Mouse (Mus musculus): ENCODE results near the gene Adamts14. TPM values are rescaled to one million over a fixed set of nuclear protein-coding genes. Genes with fewer than 3 reads are reported as not detected.

The Adamts14 gene
- polyA plus RNA-seq, 1 experiment from 2014 or later = 0.13 TPM

DNA sequence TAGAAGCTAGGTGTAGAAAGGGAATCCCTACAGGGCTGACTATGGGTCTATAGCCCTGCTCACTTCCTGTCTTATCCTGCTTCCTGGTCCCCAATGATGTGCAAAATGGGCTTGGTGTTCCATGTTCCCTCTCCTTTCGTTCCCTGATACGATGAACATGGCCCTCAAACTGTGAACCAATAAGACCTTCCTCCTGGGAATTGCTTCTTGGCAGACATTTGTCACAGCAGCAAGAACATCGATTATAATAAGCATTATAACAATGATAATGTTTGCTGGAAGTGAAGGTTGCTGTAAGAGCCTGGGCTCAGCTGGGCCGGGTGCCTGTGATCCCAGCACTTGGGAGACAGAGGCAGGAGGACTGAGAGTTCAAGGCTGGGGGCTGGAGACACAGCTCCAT lies 11.1 kb upstream of the Adamts14 start:
- no peak overlapping the region for H3K4me2 ChIP-seq (ENCODE audit: low read length)
- H3K9ac ChIP-seq (ENCODE audit: low read length) = no peak overlapping the region
- no peaks in the 10 kb centered on the region for H3K9me3 ChIP-seq (replicated peaks; ENCODE audit: control insufficient read depth, low read length)
- no peaks in the 10 kb centered on the region for H3K36me3 ChIP-seq (ENCODE audit: control insufficient read depth, insufficient read depth, low read length)
- 93% methylated on average over 4 of the region's 4 CpGs for WGBS
- H3K4me1 ChIP-seq (ENCODE audit: control insufficient read depth, insufficient read depth, low read length) = no peaks in the 10 kb centered on the region
- H3K4me3 ChIP-seq (ENCODE audit: low read depth, low read length) = no peak overlapping the region
- no peak overlapping the region for H3K27ac ChIP-seq (ENCODE audit: low read depth, low read length)
- DNase-seq (ENCODE audit: low spot score) (no peak), ATAC-seq (no peak)
- H3K27me3 ChIP-seq (replicated peaks; ENCODE audit: control insufficient read depth, insufficient read depth, low read length) = no peaks in the 10 kb centered on the region

- Histone ChIP-seq H3K27ac (ENCODE audit: low read depth, low read length) (no peak overlapping the region), H3K9ac (ENCODE audit: low read length) (no peak overlapping the region), H3K4me1 (ENCODE audit: control insufficient read depth, insufficient read depth, low read length) (no peaks in the 10 kb centered on the region), H3K4me2 (ENCODE audit: low read length) (no peak overlapping the region), H3K4me3 (ENCODE audit: low read depth, low read length) (no peak overlapping the region), H3K36me3 (ENCODE audit: control insufficient read depth, insufficient read depth, low read length) (no peaks in the 10 kb centered on the region), H3K9me3 (replicated peaks; ENCODE audit: control insufficient read depth, low read length) (no peaks in the 10 kb centered on the region), H3K27me3 (replicated peaks; ENCODE audit: control insufficient read depth, insufficient read depth, low read length) (no peaks in the 10 kb centered on the region)
- WGBS = 88% methylated on average over 5 of the region's 5 CpGs
- ATAC-seq (no peak), DNase-seq (ENCODE audit: low spot score) (no peak)
Observed at GRCm38 (mm10) chr10:61281115-61281514, 7.9 kb upstream of the Adamts14 start.

GRCm38 (mm10) chr10:61277918-61278674 lies 4.9 kb upstream of the Adamts14 start:
- no peak for DNase-seq (ENCODE audit: low spot score)

GRCm38 (mm10) chr10:61277051-61277450 lies 3.8 kb upstream of the Adamts14 start:
- Histone ChIP-seq H3K4me3 (ENCODE audit: low read depth, low read length) (no peak overlapping the region), H3K9ac (ENCODE audit: low read length) (no peak overlapping the region), H3K4me2 (ENCODE audit: low read length) (no peak overlapping the region), H3K36me3 (ENCODE audit: control insufficient read depth, insufficient read depth, low read length) (no peaks in the 10 kb centered on the region), H3K27ac (ENCODE audit: low read depth, low read length) (no peak overlapping the region), H3K9me3 (replicated peaks; ENCODE audit: control insufficient read depth, low read length) (no peaks in the 10 kb centered on the region), H3K27me3 (replicated peaks; ENCODE audit: control insufficient read depth, insufficient read depth, low read length) (no peaks in the 10 kb centered on the region), H3K4me1 (ENCODE audit: control insufficient read depth, insufficient read depth, low read length) (0 out of 2 replicates have a peak, but pooled peaks cover 3% of the 10 kb centered on the region)
- DNase-seq (ENCODE audit: low spot score) = no peak
- ATAC-seq = no peak
- 91% methylated on average over 6 of the region's 6 CpGs for WGBS

More at GRCm38 (mm10) chr10:61277918-61278674, 4.9 kb upstream of the Adamts14 start:
- Histone ChIP-seq H3K9ac (ENCODE audit: low read length) (no peak overlapping the region), H3K36me3 (ENCODE audit: control insufficient read depth, insufficient read depth, low read length) (no peaks in the 10 kb centered on the region), H3K9me3 (replicated peaks; ENCODE audit: control insufficient read depth, low read length) (no peaks in the 10 kb centered on the region), H3K4me3 (ENCODE audit: low read depth, low read length) (no peak overlapping the region), H3K27me3 (replicated peaks; ENCODE audit: control insufficient read depth, insufficient read depth, low read length) (no peaks in the 10 kb centered on the region), H3K27ac (ENCODE audit: low read depth, low read length) (no peak overlapping the region), H3K4me1 (ENCODE audit: control insufficient read depth, insufficient read depth, low read length) (no peaks in the 10 kb centered on the region), H3K4me2 (ENCODE audit: low read length) (no peak overlapping the region)
- WGBS = 77% methylated on average over 14 of the region's 14 CpGs
- ATAC-seq = no peak

DNA sequence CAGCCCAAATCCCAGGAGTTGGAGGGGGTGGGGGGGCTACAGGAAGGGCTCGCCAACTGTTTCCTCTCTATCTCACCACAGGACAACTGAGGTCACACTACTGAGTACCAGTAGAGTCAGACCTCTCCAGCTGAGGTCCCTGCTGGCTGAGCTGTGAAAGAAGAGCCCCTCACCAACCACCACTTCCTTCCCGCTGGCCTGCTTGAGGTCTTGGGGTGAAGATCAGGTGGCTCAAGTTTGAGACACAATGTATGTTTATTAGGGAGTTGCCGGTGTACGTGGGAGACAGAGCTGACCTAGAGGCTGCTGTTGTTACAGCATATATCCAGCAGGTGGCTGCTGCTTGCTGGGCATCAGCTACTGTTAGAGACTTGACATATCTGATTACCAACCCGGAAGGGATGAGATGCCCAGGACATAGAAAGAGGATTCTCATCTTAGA lies 2.5 kb upstream of the Adamts14 start:
- WGBS = 3% methylated on average over 5 of the region's 5 CpGs

DNA sequence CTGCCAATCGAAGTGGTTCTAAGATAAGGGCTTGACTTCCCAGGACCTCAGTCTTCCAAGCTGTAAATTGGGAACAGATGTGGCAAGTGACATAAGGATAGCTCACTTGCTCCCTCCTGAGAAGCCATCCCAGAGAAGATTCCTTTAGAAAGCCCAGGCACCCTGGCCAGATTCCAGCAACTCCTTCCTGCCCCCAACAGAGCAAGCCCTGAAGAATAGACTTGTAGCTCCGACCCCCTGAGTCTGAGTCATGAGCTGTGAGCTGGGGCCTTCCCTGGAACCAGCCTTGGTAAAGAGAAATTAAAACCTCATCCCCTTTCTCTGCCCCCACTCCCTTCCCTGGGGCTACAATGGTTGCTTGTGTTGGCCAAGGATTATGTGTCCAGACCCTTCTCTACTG lies 1.3 kb upstream of the Adamts14 start:
- 54% methylated on average over 2 of the region's 2 CpGs for WGBS
- Histone ChIP-seq H3K4me3 (ENCODE audit: low read depth, low read length) (no peak overlapping the region), H3K9me3 (replicated peaks; ENCODE audit: control insufficient read depth, low read length) (no peaks in the 10 kb centered on the region), H3K27me3 (replicated peaks; ENCODE audit: control insufficient read depth, insufficient read depth, low read length) (no peaks in the 10 kb centered on the region), H3K9ac (ENCODE audit: low read length) (no peak overlapping the region), H3K4me2 (ENCODE audit: low read length) (no peak overlapping the region), H3K36me3 (ENCODE audit: control insufficient read depth, insufficient read depth, low read length) (no peaks in the 10 kb centered on the region), H3K27ac (ENCODE audit: low read depth, low read length) (no peak overlapping the region), H3K4me1 (ENCODE audit: control insufficient read depth, insufficient read depth, low read length) (0 out of 2 replicates have a peak, but pooled peaks cover 3% of the 10 kb centered on the region)
- DNase-seq (ENCODE audit: low spot score) = no peak
- no peak for ATAC-seq

More for the DNA sequence above, 2.5 kb upstream of the Adamts14 start:
- H3K27me3 ChIP-seq (replicated peaks; ENCODE audit: control insufficient read depth, insufficient read depth, low read length) = no peaks in the 10 kb centered on the region
- H3K27ac ChIP-seq (ENCODE audit: low read depth, low read length) = no peak overlapping the region
- no peak overlapping the region for H3K9ac ChIP-seq (ENCODE audit: low read length)
- no peak overlapping the region for H3K4me3 ChIP-seq (ENCODE audit: low read depth, low read length)
- no peaks in the 10 kb centered on the region for H3K9me3 ChIP-seq (replicated peaks; ENCODE audit: control insufficient read depth, low read length)
- H3K4me2 ChIP-seq (ENCODE audit: low read length) = no peak overlapping the region
- 0 out of 2 replicates have a peak, but pooled peaks cover 3% of the 10 kb centered on the region for H3K4me1 ChIP-seq (ENCODE audit: control insufficient read depth, insufficient read depth, low read length)
- peak; percentile 49; the same call in 1 of the 2 replicates for ATAC-seq
- DNase-seq (ENCODE audit: low spot score) = peak; percentile 69
- no peaks in the 10 kb centered on the region for H3K36me3 ChIP-seq (ENCODE audit: control insufficient read depth, insufficient read depth, low read length)

DNA sequence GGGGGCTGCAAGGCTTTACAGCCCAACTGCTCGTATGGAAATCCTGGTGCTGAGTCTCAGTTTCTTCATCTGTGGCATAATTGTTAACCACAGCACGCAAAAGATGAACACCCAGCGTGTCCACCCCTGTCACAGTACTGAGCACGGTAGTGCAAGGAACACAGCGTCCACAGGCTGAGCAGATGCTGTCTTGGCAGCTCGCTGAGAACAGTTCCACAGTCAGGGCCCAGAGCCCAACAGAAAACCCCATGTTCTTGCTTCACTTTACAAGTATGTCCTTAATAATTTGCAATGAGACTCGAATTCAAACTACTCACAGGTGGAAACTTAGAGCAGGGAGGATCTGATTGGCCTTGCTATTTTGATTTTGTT lies 592 bp upstream of the Adamts14 start:
- ATAC-seq = 0 out of 2 replicates have a peak, but pooled peaks have one; percentile 38
- 42% methylated on average over 7 of the region's 7 CpGs for WGBS
- Histone ChIP-seq H3K4me1 (ENCODE audit: control insufficient read depth, insufficient read depth, low read length) (0 out of 2 replicates have a peak, but pooled peaks cover 3% of the 10 kb centered on the region), H3K4me3 (ENCODE audit: low read depth, low read length) (peak overlapping the region; percentile 48), H3K9me3 (replicated peaks; ENCODE audit: control insufficient read depth, low read length) (no peaks in the 10 kb centered on the region), H3K4me2 (ENCODE audit: low read length) (peak overlapping the region; percentile 94), H3K36me3 (ENCODE audit: control insufficient read depth, insufficient read depth, low read length) (no peaks in the 10 kb centered on the region), H3K9ac (ENCODE audit: low read length) (peak overlapping the region; percentile 64), H3K27me3 (replicated peaks; ENCODE audit: control insufficient read depth, insufficient read depth, low read length) (no peaks in the 10 kb centered on the region), H3K27ac (ENCODE audit: low read depth, low read length) (no peak overlapping the region)
- no peak for DNase-seq (ENCODE audit: low spot score)

GRCm38 (mm10) chr10:61272631-61273030 lies 607 bp downstream of the Adamts14 start:
- Histone ChIP-seq H3K4me2 (ENCODE audit: low read length) (peak overlapping the region; percentile 94), H3K27me3 (replicated peaks; ENCODE audit: control insufficient read depth, insufficient read depth, low read length) (no peaks in the 10 kb centered on the region), H3K4me3 (ENCODE audit: low read depth, low read length) (peak overlapping the region; percentile 48), H3K27ac (ENCODE audit: low read depth, low read length) (no peak overlapping the region), H3K36me3 (ENCODE audit: control insufficient read depth, insufficient read depth, low read length) (no peaks in the 10 kb centered on the region), H3K9me3 (replicated peaks; ENCODE audit: control insufficient read depth, low read length) (no peaks in the 10 kb centered on the region), H3K9ac (ENCODE audit: low read length) (peak overlapping the region; percentile 64), H3K4me1 (ENCODE audit: control insufficient read depth, insufficient read depth, low read length) (0 out of 2 replicates have a peak, but pooled peaks cover 3% of the 10 kb centered on the region)
- DNase-seq (ENCODE audit: low spot score) = no peak
- WGBS = 36% methylated on average over 5 of the region's 5 CpGs
- ATAC-seq = no peak

DNA sequence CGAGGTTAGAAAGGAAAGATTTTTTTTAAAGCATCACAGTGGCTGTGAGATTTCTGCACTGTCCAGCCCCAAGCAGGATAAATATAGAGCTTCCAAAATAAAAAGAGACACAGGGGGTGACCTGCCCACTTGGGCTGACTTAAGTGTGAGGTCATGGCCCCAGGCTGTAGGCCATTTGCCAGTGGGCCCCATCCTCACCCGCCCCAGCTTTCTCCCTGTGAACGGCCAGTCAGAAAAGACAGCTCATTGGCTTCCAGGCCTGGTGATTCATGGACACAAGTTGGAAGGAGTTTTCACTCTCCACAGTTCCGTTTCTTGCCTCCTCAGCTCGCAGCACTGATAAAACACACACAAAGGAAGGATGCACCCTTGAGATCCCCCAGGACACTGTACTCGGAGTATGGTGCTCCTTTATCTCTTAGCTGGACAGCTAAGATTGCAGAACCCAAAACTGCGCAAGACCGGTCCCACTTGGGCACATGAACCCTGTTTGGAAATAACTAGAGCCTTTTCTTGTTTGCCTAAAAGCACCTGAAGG lies 1.1 kb downstream of the Adamts14 start:
- Histone ChIP-seq H3K36me3 (ENCODE audit: control insufficient read depth, insufficient read depth, low read length) (no peaks in the 10 kb centered on the region), H3K9me3 (replicated peaks; ENCODE audit: control insufficient read depth, low read length) (no peaks in the 10 kb centered on the region), H3K27me3 (replicated peaks; ENCODE audit: control insufficient read depth, insufficient read depth, low read length) (no peaks in the 10 kb centered on the region), H3K4me1 (ENCODE audit: control insufficient read depth, insufficient read depth, low read length) (0 out of 2 replicates have a peak, but pooled peaks cover 3% of the 10 kb centered on the region), H3K9ac (ENCODE audit: low read length) (no peak overlapping the region), H3K27ac (ENCODE audit: low read depth, low read length) (no peak overlapping the region), H3K4me2 (ENCODE audit: low read length) (no peak overlapping the region), H3K4me3 (ENCODE audit: low read depth, low read length) (no peak overlapping the region)
- 56% methylated on average over 8 of the region's 8 CpGs for WGBS
- ATAC-seq (no peak), DNase-seq (ENCODE audit: low spot score) (no peak)

Data from forebrain, embryonic 14.5 days (tissue).